In the genomic region with DNA sequence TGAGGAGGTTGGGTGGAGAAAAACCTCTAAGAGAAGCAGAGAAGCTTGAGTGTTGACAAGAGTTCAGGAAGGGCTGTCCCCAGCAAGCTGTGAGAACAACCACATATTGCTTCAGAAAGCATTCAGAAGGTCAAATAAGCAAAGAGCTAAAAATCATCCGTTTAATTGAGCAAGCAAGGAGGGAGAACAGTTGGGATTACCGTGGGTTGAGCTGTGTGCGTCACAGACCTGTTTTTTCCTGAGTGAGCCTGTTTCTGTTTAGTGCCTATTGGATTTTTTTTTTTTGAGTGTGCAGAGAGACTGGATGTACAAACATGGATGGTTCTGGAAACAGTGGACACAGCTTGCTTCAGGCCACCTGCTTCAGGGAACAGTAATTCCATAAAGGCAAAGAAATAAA, we compare ENCODE assay signal across 21 mouse cellular contexts. TPM values are rescaled to one million over a fixed set of nuclear protein-coding genes. Genes with fewer than 3 reads are reported as not detected.
DNase-seq lines count a peak whose midpoint lies in the region; ATAC-seq lines count a peak whose summit lies in the region.
"Had no signal": no experiment of that assay in that cellular context is flagged by ENCODE, and none has a peak within 500 bp of the region (broad histone marks: within the 10 kb centered on the region; RNA-seq: fewer than 3 reads in every experiment).

No protein-coding gene starts in this region.

- no peaks in the 10 kb centered on the region for H3K36me3 ChIP-seq in midbrain, embryonic 16.5 days (ENCODE audit: control insufficient read depth, insufficient read depth, low read length)
- H3K36me3 ChIP-seq: embryonic facial prominence, embryonic 10.5 days; heart, embryonic 13.5 days; hindbrain, embryonic 12.5 days had no signal

- H3K4me3 ChIP-seq in midbrain, embryonic 16.5 days (ENCODE audit: low read depth, low read length), result no peak overlapping the region
- H3K4me3 ChIP-seq: embryonic facial prominence, embryonic 10.5 days; forebrain, embryonic 13.5 days; heart, adult 2 months; heart, embryonic 13.5 days; hindbrain, embryonic 12.5 days had no signal

- H3K4me1 ChIP-seq in midbrain, embryonic 16.5 days (ENCODE audit: control insufficient read depth, insufficient read depth, low read length), result no peaks in the 10 kb centered on the region
- H3K4me1 ChIP-seq: hindbrain, embryonic 12.5 days had no signal

- H3K27ac ChIP-seq in midbrain, embryonic 16.5 days (ENCODE audit: low read length), result no peak overlapping the region
- H3K27ac ChIP-seq: embryonic facial prominence, embryonic 10.5 days; forebrain, embryonic 13.5 days; heart, adult 2 months; hindbrain, embryonic 12.5 days had no signal

- H3K9me3 ChIP-seq in midbrain, embryonic 16.5 days (replicated peaks; ENCODE audit: control insufficient read depth, low read length, poor library complexity, severe bottlenecking), result no peaks in the 10 kb centered on the region
- H3K9me3 ChIP-seq: embryonic facial prominence, embryonic 10.5 days; forebrain, embryonic 13.5 days; heart, embryonic 13.5 days; hindbrain, embryonic 12.5 days had no signal

- peak; percentile 47; the same call in 1 of the 2 replicates for ATAC-seq in frontal cortex, adult (ENCODE audit: low TSS enrichment)
- no peak for ATAC-seq in midbrain, embryonic 16.5 days
- ATAC-seq: forebrain, embryonic 13.5 days; forebrain, postnatal 0 days; hindbrain, embryonic 16.5 days; inflammation-experienced regulatory T-cells, adult 6 months had no signal

- 92% methylated on average over 3 of the region's 3 CpGs for WGBS in midbrain, embryonic 16.5 days

- no peak for DNase-seq in frontal cortex, postnatal 25 days (ENCODE audit: low spot score in 2 of 2)
- DNase-seq in layer of hippocampus, adult 8-10 months (ENCODE audit: low spot score in 2 of 2), result peak; percentile 13 to 24
- no peak for DNase-seq in layer of hippocampus, postnatal 25 days (ENCODE audit: extremely low spot score in 1 of 2, low spot score in 1 of 2)
- DNase-seq in NIH3T3 (ENCODE audit: low read depth), result peak; percentile 12
- DNase-seq in layer of hippocampus, adult 9-11 months, result peak; percentile 20
- DNase-seq in urinary bladder, adult 18-20 months (ENCODE audit: low spot score in 2 of 2), result no peak
- DNase-seq: adrenal gland, postnatal 14 days; cerebellum, adult 18-20 months; cerebellum, postnatal 10 days; forebrain, postnatal 0 days; heart, adult 2 months; heart, postnatal 4 days had no signal

- H3K4me2 ChIP-seq in midbrain, embryonic 16.5 days (ENCODE audit: low read length), result no peak overlapping the region
- H3K4me2 ChIP-seq: forebrain, embryonic 13.5 days; heart, embryonic 13.5 days; hindbrain, embryonic 12.5 days had no signal

- H3K27me3 ChIP-seq in midbrain, embryonic 16.5 days (ENCODE audit: control insufficient read depth, insufficient read depth, low read depth, low read length), result no peaks in the 10 kb centered on the region
- H3K27me3 ChIP-seq: CH12.LX; forebrain, embryonic 13.5 days; heart, embryonic 13.5 days; hindbrain, embryonic 12.5 days had no signal

- H3K9ac ChIP-seq in midbrain, embryonic 16.5 days (ENCODE audit: low read depth, low read length), result no peak overlapping the region
- H3K9ac ChIP-seq: forebrain, embryonic 13.5 days; forebrain, postnatal 0 days; heart, embryonic 13.5 days; hindbrain, embryonic 12.5 days had no signal

RNA-seq across cellular contexts. Expression of gene Ednra, which starts 46.7 kb away (rescaled TPM):
- total RNA-seq in layer of hippocampus, adult 8-10 months (2022), result 1 to 10 TPM; 4.9 to 5.3 (median 5.1) TPM
- 1 to 10 TPM; 4.4 to 5.6 TPM for total RNA-seq in layer of hippocampus, postnatal 25 days (2021)
- 5.1 and 6.2 TPM in 2 replicates for polyA plus RNA-seq in midbrain, embryonic 16.5 days (2015; fragmentation: Nextera tagmentation; extraction: Ambion mirVana)
- polyA plus RNA-seq: inflammation-experienced regulatory T-cells, adult 6 months had no signal

Comparison
In these comparisons a context has a peak if more than half of its experiments do, and no peak if none do; other contexts are left out.
1. DNase-seq: peak in layer of hippocampus, adult 8-10 months (2 of 2), NIH3T3 (single experiment) and layer of hippocampus, adult 9-11 months (single experiment); none in frontal cortex, postnatal 25 days (0 of 2), layer of hippocampus, postnatal 25 days (0 of 2) and urinary bladder, adult 18-20 months (0 of 2).